26 mouse cellular contexts compared by ENCODE assay signal in genomic region chr17:64778300-64778699, GRCm38 (mm10). TPM values are rescaled to one million over a fixed set of nuclear protein-coding genes. Genes with fewer than 3 reads are reported as not detected.
"Had no signal": no experiment of that assay in that cellular context is flagged by ENCODE, and none has a peak within 500 bp of the region (broad histone marks: within the 10 kb centered on the region; RNA-seq: fewer than 3 reads in every experiment).

No protein-coding gene starts in this region.

- H3K9ac ChIP-seq: lung, embryonic 14.5 days; midbrain, embryonic 12.5 days; neural tube, embryonic 13.5 days; neural tube, embryonic 15.5 days had no signal

- H3K36me3 ChIP-seq: midbrain, embryonic 10.5 days; midbrain, embryonic 12.5 days; neural tube, embryonic 13.5 days; neural tube, embryonic 15.5 days had no signal

- H3K9me3 ChIP-seq: midbrain, embryonic 10.5 days; midbrain, embryonic 12.5 days; neural tube, embryonic 13.5 days; neural tube, embryonic 15.5 days had no signal

- H3K4me2 ChIP-seq: lung, embryonic 14.5 days; midbrain, embryonic 12.5 days; neural tube, embryonic 13.5 days; neural tube, embryonic 15.5 days had no signal

- H3K27ac ChIP-seq: midbrain, embryonic 10.5 days; midbrain, embryonic 12.5 days; neural tube, embryonic 13.5 days; neural tube, embryonic 15.5 days had no signal

- DNase-seq: lung, embryonic 14.5 days; lung, postnatal 10 days; lung, postnatal 4 days; midbrain, embryonic 14.5 days; retina, postnatal 1 day; right cerebral cortex, adult 18-20 months; right cerebral cortex, postnatal 25 days; right cerebral cortex, postnatal 4 days; spleen, adult 18-20 months; thymus, adult 18-20 months; thymus, postnatal 14 days; thymus, postnatal 36 days had no signal

- H3K4me3 ChIP-seq: midbrain, embryonic 10.5 days; midbrain, embryonic 12.5 days; myocyte; neural tube, embryonic 13.5 days; neural tube, embryonic 15.5 days had no signal

- H3K27me3 ChIP-seq: midbrain, embryonic 12.5 days; neural tube, embryonic 13.5 days; neural tube, embryonic 15.5 days had no signal

- H3K4me1 ChIP-seq: midbrain, embryonic 12.5 days; neural tube, embryonic 13.5 days; neural tube, embryonic 15.5 days had no signal

- ATAC-seq: midbrain, embryonic 16.5 days had no signal

RNA-seq across cellular contexts. Expression of gene 4930583I09Rik, which starts 57.6 kb away (rescaled TPM):
- total RNA-seq: megakaryocyte, adult 5-6 weeks; megakaryocyte-erythroid progenitor cell, adult 5-6 weeks had no signal
- polyA plus RNA-seq: lung, embryonic 14.5 days; lung, embryonic 16.5 days; midbrain, embryonic 10.5 days; midbrain, embryonic 12.5 days; midbrain, embryonic 14.5 days; midbrain, embryonic 16.5 days; neural tube, embryonic 11.5 days; neural tube, embryonic 13.5 days; neural tube, embryonic 15.5 days; small intestine, adult 2 months; stomach, embryonic 14.5 days; stomach, embryonic 16.5 days; thymus, postnatal 0 days had no signal
